Mouse (Mus musculus) right cerebral cortex, adult 18-20 months (tissue): ENCODE measurements at regions not wholly inside any gene's neighbourhood (a gene's known extent, or its start where the extent isn't known, plus 50 kb on each side); places are given as distances from the start of the nearest gene placed in this dataset.
"Not testable (repeated sequence)": the region's sequence is repeated elsewhere in the genome, so short reads cannot be mapped to it uniquely, and the experiment has no call there.

ENCODE experiments used
- DNase-seq: peaks from one replicate; pipeline ENCODE4 v3.0.0; 2022; ENCODE audit warnings: mixed read lengths

GRCm38 (mm10) chr10:118975772-118976171, 105.8 kb upstream of the Dyrk2 start:
- no peak for DNase-seq

- DNase-seq, result no peak
Measured at GRCm38 (mm10) chr10:118973324-118973723, 103.3 kb upstream of the Dyrk2 start.

DNA sequence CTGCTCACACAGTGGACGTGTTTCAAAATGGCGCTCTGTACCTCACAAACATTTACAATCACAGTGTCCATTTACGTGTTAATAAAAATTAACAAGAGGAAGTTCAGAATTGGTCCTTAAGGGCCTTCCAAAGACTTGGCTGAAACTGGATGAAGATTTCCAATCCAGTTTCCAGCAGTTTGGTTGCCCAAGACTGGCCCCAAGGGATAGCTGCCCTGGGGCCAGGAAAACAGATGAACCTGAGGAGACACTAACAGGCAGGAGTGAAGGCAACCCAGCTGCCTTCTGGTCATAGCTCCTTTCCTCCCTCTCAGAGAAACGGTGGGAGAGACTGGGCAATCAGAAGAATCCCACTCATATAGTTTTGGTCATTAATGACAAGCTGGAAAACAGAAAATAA, 102.6 kb upstream of the Dyrk2 start:
- DNase-seq, result no peak

- DNase-seq, result no peak
Measured at GRCm38 (mm10) chr10:118970457-118971175, 100.6 kb upstream of the Dyrk2 start.

GRCm38 (mm10) chr10:118961713-118962181, 91.7 kb upstream of the Dyrk2 start:
- no peak for DNase-seq

- no peak for DNase-seq
Measured at GRCm38 (mm10) chr10:118960076-118960475, 90.1 kb upstream of the Dyrk2 start.

GRCm38 (mm10) chr10:118959623-118960022, 89.6 kb upstream of the Dyrk2 start:
- DNase-seq, result no peak

- peak; percentile 24 for DNase-seq
Measured at GRCm38 (mm10) chr10:118956352-118956751, 86.3 kb upstream of the Dyrk2 start.

DNA sequence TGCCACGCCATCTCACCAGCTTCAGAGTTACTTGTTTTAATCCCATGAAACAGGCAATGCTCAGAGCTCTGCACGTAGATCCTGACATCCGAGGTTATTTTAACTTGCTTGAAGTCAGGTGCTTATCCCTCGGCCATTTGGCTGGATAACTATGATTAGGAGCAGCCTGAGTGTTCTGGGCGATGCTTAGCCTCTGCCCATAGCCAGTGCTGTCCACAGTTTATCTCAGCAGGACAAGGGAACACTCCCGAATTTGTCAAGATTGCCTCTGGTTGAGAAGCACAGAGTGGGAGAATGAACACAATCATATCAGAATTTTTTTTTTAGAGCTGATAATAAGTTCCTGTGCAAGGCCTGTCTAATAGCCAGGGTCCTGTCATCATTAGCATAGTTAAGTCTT, 83.4 kb upstream of the Dyrk2 start:
- no peak for DNase-seq

- DNase-seq, result no peak
Measured at GRCm38 (mm10) chr10:118952756-118953155, 82.7 kb upstream of the Dyrk2 start.

DNA sequence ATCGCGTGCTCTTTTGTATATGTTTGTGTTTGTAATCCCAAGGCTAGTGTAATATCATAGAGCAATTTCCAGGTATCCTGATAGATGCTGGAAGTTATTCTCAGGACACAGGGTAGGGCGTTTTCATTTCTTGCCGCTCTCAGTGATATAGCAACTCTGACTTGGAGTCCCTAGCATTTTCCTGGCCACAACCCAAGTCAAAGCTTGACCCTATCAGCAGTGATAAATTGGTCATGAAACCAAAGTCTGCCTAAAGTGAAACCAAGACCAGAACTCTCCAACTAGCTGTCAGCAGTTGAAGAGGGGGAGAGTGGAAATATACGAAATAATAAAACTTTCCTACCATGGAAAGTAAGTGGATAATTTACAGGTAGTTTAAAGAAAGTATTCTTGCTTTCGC, 77.7 kb upstream of the Dyrk2 start:
- DNase-seq, result no peak

- no peak for DNase-seq
Measured at GRCm38 (mm10) chr10:118947016-118947674, 77.1 kb upstream of the Dyrk2 start.

DNA sequence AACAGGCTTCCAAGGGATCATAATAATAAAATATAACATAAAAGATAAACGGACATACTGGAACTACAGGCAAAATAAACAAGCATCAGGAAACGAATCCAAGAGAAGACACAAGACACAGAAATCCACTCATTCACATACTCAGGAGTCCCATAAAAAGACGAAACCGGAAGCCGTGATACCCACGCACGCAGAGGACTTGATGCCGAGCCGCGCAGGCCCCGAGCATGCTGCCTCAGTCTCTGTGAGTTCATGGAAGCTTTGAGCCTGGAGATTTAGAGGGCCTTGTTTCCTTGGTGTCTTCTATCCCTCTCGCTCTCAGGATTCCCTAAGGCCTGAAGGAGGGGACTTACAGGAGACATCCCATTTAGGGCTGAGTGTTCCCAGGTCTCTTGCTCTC, 57.3 kb upstream of the Dyrk2 start:
- DNase-seq, result no peak

GRCm38 (mm10) chr10:118923473-118924185, 53.6 kb upstream of the Dyrk2 start:
- DNase-seq, result no peak

GRCm38 (mm10) chr10:118922120-118922519, 52.1 kb upstream of the Dyrk2 start:
- not testable (repeated sequence) for DNase-seq
